Mouse (Mus musculus) stomach, embryonic 14.5 days (tissue): ENCODE measurements at regions not wholly inside any gene's neighbourhood (a gene's known extent, or its start where the extent isn't known, plus 50 kb on each side); places are given as distances from the start of the nearest gene placed in this dataset.

Source experiments
- ATAC-seq: fragments of 200-750 bp; cut with Nextera tagmentation; 2 replicates; pipeline ENCODE4 v1.8.0; 2017; ENCODE audit warnings: low read depth, moderate TSS enrichment; ENCODE audit not compliant: insufficient number of reproducible peaks, insufficient read depth, low FRiP score
- H3K27ac ChIP-seq: fragments of 300-500 bp; sonication (generic); 2 replicates; pipeline ENCODE4 v1.5.1; 2014; ENCODE audit warnings: mild to moderate bottlenecking, low read length, moderate library complexity, mixed read lengths
- H3K27me3 ChIP-seq: fragments of 300-500 bp; sonication (generic); 2 replicates; pipeline ENCODE4 v1.6.1; 2014; ENCODE audit warnings: low read length, control low read depth, mixed read lengths; ENCODE audit not compliant: control insufficient read depth, insufficient read depth
- H3K36me3 ChIP-seq: fragments of 300-500 bp; sonication (generic); 2 replicates; pipeline ENCODE4 v1.6.1; 2014; ENCODE audit warnings: mild to moderate bottlenecking, control low read depth, low read length, moderate library complexity, mixed read lengths; ENCODE audit not compliant: control insufficient read depth, insufficient read depth
- H3K4me1 ChIP-seq: fragments of 300-500 bp; sonication (generic); 2 replicates; pipeline ENCODE4 v1.6.1; 2014; ENCODE audit warnings: low read length, control low read depth, mixed read lengths; ENCODE audit not compliant: control insufficient read depth, insufficient read depth
- H3K4me2 ChIP-seq: fragments of 300-500 bp; sonication (generic); replicated peaks from 2 replicates; pipeline ENCODE4 v1.6.1; 2014; ENCODE audit warnings: low read depth, low read length, control low read depth
- H3K4me3 ChIP-seq: fragments of 300-500 bp; sonication (generic); 2 replicates; pipeline ENCODE4 v1.5.1; 2014; ENCODE audit warnings: low read depth, low read length, control low read depth
- H3K9ac ChIP-seq: fragments of 300-500 bp; sonication (generic); replicated peaks from 2 replicates; pipeline ENCODE4 v1.6.1; 2014; ENCODE audit warnings: low read depth, mild to moderate bottlenecking, control low read depth, low read length, moderate library complexity, mixed read lengths
- H3K9me3 ChIP-seq: fragments of 300-500 bp; sonication (generic); 2 replicates; pipeline ENCODE4 v1.6.1; 2016; ENCODE audit warnings: low read depth, low read length, control low read depth; ENCODE audit not compliant: control insufficient read depth
- WGBS: fragments of 180-500 bp; shearing (Covaris S2); extraction: QIAGEN DNeasy Blood & Tissue Kit; methylation state at CpG from one replicate; pipeline ENCODE4 v1.1.7; 2014; 5-methylcytosine and 5-hydroxymethylcytosine counted together

DNA sequence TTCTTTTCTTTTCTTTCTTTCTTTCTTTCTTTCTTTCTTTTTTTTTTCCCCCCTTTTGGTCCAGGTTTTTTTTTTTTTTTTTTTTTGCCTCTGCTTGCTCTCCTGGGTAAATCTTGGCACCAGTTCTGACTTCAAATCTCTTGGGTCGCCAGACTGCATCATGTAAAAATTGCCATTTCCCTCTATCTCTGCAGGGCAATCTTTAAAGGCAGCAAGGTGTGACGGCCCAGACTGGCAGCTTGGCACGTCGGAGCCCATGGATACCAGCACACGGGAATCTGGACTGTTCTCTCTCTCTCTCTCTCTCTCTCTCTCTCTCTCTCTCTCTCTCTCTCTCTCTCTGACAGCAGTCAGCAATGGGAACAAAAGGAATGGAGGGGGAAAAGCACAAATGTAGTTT lies 101.0 kb downstream of the Neurod6 start:
- no peak overlapping the region for H3K4me3 ChIP-seq
- no peak overlapping the region for H3K9ac ChIP-seq
- no peak overlapping the region for H3K27ac ChIP-seq
- H3K4me1 ChIP-seq, result no peaks in the 10 kb centered on the region
- no peaks in the 10 kb centered on the region for H3K9me3 ChIP-seq
- ATAC-seq, result no peak
- WGBS, result 36% methylated on average over 5 of the region's 5 CpGs
- no peaks in the 10 kb centered on the region for H3K27me3 ChIP-seq
- no peak overlapping the region for H3K4me2 ChIP-seq
- no peaks in the 10 kb centered on the region for H3K36me3 ChIP-seq

DNA sequence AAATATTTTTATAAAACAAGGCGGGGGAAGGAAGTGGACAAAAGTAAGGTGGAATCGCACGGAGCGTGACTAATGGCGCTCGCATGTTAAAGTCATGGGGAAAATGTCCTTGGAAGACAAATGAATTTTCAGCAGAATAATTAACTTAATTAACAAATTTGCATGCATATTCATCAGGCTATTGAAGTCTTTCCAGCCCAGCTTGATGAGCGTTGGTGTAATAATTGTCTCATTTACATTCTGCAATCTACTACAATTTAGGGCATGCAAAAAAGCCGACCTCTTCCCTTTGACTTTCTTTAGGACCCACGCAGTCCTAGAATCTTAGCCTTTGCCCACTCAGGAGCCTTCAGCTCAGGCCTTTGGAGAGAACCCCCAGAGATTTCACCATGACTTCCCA lies 101.5 kb downstream of the Neurod6 start:
- no peak for ATAC-seq

DNA sequence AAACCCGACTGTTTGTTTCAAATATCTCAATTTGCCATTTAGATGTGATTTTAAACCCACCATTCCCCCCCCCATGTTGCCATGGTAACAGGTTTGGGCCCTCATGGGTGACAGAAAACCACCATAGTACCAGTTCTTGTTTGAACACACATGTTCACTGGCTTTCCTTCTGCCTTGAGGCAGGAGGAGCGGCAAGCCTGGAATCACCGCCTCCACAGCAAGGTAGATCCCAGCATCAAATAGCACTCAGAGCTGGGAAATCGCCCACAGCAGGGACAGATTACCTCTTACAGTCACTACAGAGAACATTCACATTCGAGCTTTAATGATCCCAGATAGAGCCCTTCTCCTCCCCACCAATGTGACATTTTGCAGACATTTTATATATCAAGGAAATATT lies 102.0 kb downstream of the Neurod6 start:
- Histone ChIP-seq H3K4me2 (no peak overlapping the region), H3K27ac (no peak overlapping the region), H3K9me3 (no peaks in the 10 kb centered on the region), H3K9ac (no peak overlapping the region), H3K27me3 (no peaks in the 10 kb centered on the region), H3K36me3 (no peaks in the 10 kb centered on the region), H3K4me1 (no peaks in the 10 kb centered on the region), H3K4me3 (no peak overlapping the region)
- WGBS, result 60% methylated on average over 5 of the region's 5 CpGs
- ATAC-seq, result no peak

More for the DNA sequence above, 101.5 kb downstream of the Neurod6 start:
- no peaks in the 10 kb centered on the region for H3K9me3 ChIP-seq
- H3K4me3 ChIP-seq, result no peak overlapping the region
- H3K27me3 ChIP-seq, result no peaks in the 10 kb centered on the region
- H3K9ac ChIP-seq, result no peak overlapping the region
- H3K4me2 ChIP-seq, result no peak overlapping the region
- 83% methylated on average over 9 of the region's 9 CpGs for WGBS
- no peaks in the 10 kb centered on the region for H3K4me1 ChIP-seq
- no peaks in the 10 kb centered on the region for H3K36me3 ChIP-seq
- no peak overlapping the region for H3K27ac ChIP-seq

DNA sequence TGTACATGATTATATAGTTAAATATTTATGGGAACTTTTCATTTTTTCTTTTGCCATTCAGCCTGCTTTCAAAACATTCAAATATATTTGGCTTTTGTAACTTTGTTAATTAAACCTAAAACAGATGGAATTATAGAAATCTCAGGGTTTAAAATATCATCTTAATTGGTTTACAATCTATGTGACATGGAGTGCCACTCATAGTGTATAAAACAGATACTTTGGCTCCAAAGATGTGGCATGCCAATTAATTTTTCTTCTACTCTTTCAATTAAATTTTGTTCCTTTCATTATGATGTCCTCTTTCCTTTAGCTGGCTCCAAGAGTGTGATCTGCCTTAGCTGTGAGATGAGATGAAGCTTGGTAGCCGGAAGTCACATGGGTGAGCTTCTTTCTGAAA lies 103.0 kb downstream of the Neurod6 start:
- H3K27ac ChIP-seq, result no peak overlapping the region
- ATAC-seq, result no peak
- no peaks in the 10 kb centered on the region for H3K27me3 ChIP-seq
- H3K4me1 ChIP-seq, result no peaks in the 10 kb centered on the region
- no peak overlapping the region for H3K9ac ChIP-seq
- 96% methylated on average over 1 of the region's 1 CpGs for WGBS
- H3K9me3 ChIP-seq, result no peaks in the 10 kb centered on the region
- no peaks in the 10 kb centered on the region for H3K36me3 ChIP-seq
- H3K4me2 ChIP-seq, result no peak overlapping the region
- H3K4me3 ChIP-seq, result no peak overlapping the region

DNA sequence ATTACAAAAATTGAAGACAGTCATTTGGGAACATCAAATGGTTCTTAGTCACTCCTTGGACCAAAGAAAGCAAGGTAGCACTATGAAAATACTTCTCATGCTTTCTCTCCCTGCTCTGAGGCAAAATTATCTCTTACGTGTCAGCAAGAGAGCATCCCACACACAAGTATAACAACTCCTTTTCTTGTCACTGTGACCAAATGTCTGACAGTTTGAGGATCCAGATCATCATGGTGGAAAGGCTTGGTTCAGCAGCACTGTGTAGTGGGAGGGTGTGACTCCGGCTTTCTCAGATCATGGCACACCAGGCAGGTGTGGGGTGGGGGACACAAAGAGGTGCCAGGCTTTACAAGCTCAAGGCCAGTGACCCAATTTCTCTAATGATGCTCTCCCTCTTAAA lies 113.5 kb downstream of the Neurod6 start:
- no peak overlapping the region for H3K27ac ChIP-seq
- no peaks in the 10 kb centered on the region for H3K9me3 ChIP-seq
- WGBS, result 94% methylated on average over 2 of the region's 2 CpGs
- no peak overlapping the region for H3K9ac ChIP-seq
- no peaks in the 10 kb centered on the region for H3K4me1 ChIP-seq
- ATAC-seq, result no peak
- no peak overlapping the region for H3K4me3 ChIP-seq
- H3K27me3 ChIP-seq, result no peaks in the 10 kb centered on the region
- no peaks in the 10 kb centered on the region for H3K36me3 ChIP-seq
- H3K4me2 ChIP-seq, result no peak overlapping the region

DNA sequence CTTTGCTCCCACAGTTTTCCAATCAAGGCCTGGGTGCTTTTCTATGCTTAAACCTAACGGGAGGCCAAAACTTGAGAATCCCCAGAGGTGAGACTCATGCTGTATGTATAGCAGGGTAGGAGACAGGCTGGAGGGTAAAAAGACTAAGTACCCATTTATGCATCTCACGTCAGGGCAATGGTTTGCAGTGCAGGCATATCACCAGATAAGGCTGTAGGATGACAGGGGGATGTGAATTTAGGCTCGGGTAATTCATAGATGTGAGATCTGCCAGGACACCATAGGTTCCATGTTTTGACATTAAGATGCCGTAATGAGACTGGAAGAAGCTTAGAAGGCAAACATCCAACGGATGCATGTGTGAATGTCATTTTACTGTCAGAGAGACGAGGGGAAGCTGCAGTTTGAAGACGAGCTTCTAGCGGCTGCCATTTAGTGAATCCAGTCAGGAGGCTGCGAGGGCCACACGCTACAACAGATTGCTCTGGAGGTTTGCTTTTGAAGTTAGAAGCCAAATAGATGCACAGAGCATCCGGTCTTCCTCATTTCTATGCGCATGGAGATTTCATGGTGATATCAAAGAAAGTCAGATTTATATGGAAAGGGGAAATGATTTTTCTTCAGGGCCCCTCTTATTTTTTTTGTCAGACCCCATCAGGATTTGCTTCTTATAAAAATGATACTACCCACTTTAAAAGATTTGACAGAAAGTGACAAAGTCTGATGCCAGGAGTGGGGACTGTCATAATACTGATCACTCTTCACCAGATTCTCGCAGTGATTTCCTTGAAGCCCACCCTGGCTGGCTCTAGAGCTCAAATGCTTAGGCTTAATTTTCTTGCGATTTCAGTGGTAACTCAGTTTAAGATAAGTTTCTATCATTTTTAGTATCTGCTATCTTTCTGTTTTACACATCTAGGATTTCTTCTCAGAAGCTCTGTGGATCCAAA lies 113.8 kb downstream of the Adcyap1r1 start:
- ATAC-seq, result no peak
- H3K9me3 ChIP-seq, result no peaks in the 10 kb centered on the region

DNA sequence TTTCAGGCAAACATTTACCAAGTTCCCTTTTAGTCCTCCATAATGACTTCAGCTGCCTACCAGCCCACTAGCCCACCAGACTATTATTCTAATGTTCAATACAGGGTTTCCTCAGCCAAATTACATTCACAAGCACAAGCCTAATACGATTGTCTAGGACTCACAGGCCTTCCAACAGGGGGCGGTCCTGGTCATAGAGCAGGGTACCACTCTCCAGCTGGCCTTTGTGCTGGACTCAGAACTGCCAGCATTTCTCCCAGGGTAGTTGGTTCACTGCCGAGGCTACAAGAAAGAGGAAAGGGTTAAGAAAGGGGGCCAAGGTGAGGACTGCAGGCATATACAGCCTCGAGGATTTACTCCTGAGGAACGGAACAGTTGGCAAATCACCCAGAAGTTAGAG lies 108.8 kb downstream of the Adcyap1r1 start:
- ATAC-seq, result no peak
- Histone ChIP-seq H3K36me3 (no peaks in the 10 kb centered on the region), H3K9ac (no peak overlapping the region), H3K4me1 (no peaks in the 10 kb centered on the region), H3K4me3 (no peak overlapping the region), H3K27me3 (no peaks in the 10 kb centered on the region), H3K9me3 (no peaks in the 10 kb centered on the region), H3K27ac (no peak overlapping the region), H3K4me2 (no peak overlapping the region)
- 56% methylated on average over 5 of the region's 5 CpGs for WGBS

More for the DNA sequence above, 113.8 kb downstream of the Adcyap1r1 start:
- H3K27me3 ChIP-seq, result no peaks in the 10 kb centered on the region
- no peak overlapping the region for H3K27ac ChIP-seq
- no peak overlapping the region for H3K4me2 ChIP-seq
- H3K4me1 ChIP-seq, result no peaks in the 10 kb centered on the region
- no peak overlapping the region for H3K4me3 ChIP-seq
- WGBS, result 75% methylated on average over 14 of the region's 14 CpGs
- no peaks in the 10 kb centered on the region for H3K36me3 ChIP-seq
- H3K9ac ChIP-seq, result no peak overlapping the region

DNA sequence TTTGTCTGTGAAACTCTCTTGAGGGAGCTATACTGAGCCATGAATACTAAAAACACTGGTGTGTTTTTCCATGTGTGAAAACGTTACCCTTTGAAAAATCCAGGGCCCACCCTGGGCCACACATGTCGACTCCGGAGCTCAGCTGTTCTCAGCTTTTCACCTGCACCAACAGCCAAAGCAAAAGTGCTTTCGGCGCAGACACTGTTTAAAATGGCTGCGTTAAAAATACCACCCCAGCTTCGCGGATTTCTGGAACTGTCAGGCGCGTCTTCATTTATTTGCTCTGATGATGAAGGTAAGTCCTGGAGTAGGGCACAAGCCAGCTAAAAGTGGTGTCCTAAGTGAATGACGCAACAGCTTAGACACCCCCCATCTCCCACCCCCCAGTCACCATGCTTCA lies 108.0 kb downstream of the Adcyap1r1 start:
- no peaks in the 10 kb centered on the region for H3K4me1 ChIP-seq
- H3K27me3 ChIP-seq, result no peaks in the 10 kb centered on the region
- no peaks in the 10 kb centered on the region for H3K9me3 ChIP-seq
- no peak overlapping the region for H3K27ac ChIP-seq
- H3K4me2 ChIP-seq, result no peak overlapping the region
- 89% methylated on average over 11 of the region's 11 CpGs for WGBS
- H3K9ac ChIP-seq, result no peak overlapping the region
- no peaks in the 10 kb centered on the region for H3K36me3 ChIP-seq
- no peak for ATAC-seq
- no peak overlapping the region for H3K4me3 ChIP-seq
